Mouse (Mus musculus) gastrocnemius, postnatal 25 days (tissue): ENCODE measurements around the gene Ibtk. TPM values are rescaled to one million over a fixed set of nuclear protein-coding genes. Genes with fewer than 3 reads are reported as not detected.

Experiments
- DNase-seq: peaks from one replicate; pipeline ENCODE4 v3.0.0; 2022
- total RNA-seq, 2 experiments: library from RNA; stranded (reverse); gene quantifications; 1 replicate in 1 of 2; 2 replicates in 1 of 2; pipeline ENCODE4 v1.2.3; 2021

The Ibtk gene
- total RNA-seq, 2 experiments from 2014 or later: 59.4 to 60.6 TPM

GRCm38 (mm10) chr9:85701981-85702380 lies 47.2 kb downstream of the Ibtk start:
- DNase-seq: no peak

- no peak for DNase-seq
These were observed 53.5 kb downstream of the Ibtk start for GRCm38 (mm10) chr9:85695606-85696005.

GRCm38 (mm10) chr9:85693231-85694116 lies 55.7 kb downstream of the Ibtk start:
- no peak for DNase-seq

- DNase-seq: no peak
These were observed 64.1 kb downstream of the Ibtk start for GRCm38 (mm10) chr9:85685010-85685409.

- DNase-seq: no peak
These were observed 73.8 kb downstream of the Ibtk start for GRCm38 (mm10) chr9:85675131-85675905.

- no peak for DNase-seq
These were observed 75.1 kb downstream of the Ibtk start for GRCm38 (mm10) chr9:85673907-85674481.

GRCm38 (mm10) chr9:85671582-85672331 lies 77.4 kb downstream of the Ibtk start:
- no peak for DNase-seq

- no peak for DNase-seq
These were observed 84.8 kb downstream of the Ibtk start for GRCm38 (mm10) chr9:85664316-85664715.

GRCm38 (mm10) chr9:85663810-85664209 lies 85.3 kb downstream of the Ibtk start:
- no peak for DNase-seq

GRCm38 (mm10) chr9:85663091-85663490 lies 86.0 kb downstream of the Ibtk start:
- peak; percentile 18 for DNase-seq

GRCm38 (mm10) chr9:85653401-85653800 lies 95.7 kb downstream of the Ibtk start:
- DNase-seq: no peak

GRCm38 (mm10) chr9:85638276-85638675 lies 110.9 kb downstream of the Ibtk start:
- no peak for DNase-seq

Other genes starting within 250 kb of the Ibtk start
- gene Tpbg, start 93.0 kb upstream of the Ibtk start, total RNA-seq: 1 to 10 TPM; 1.5 to 2.5 TPM